In the genomic region with DNA sequence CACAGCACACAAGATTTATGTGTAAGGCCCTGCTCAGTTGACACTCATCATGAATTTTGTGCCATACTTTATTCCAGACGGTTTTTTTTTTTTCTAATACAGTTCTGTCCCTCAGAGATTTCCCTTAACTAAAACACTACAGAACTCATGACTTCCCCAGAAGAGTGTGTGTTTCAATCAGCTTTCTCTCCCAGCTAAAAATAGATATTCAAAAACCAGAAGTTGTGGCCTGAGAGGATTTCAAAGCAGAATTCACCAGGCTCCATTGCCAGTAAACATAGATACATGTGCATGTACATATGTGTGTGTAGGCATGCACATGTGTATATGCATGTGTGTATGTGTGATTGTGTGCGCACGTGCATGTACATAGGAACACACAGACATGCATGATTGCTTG, we compare ENCODE assay signal across 23 mouse cellular contexts.
"Had no signal": no experiment of that assay in that cellular context is flagged by ENCODE, and none has a peak within 500 bp of the region (broad histone marks: within the 10 kb centered on the region; RNA-seq: fewer than 3 reads in every experiment).

No protein-coding gene starts in this region.

- H3K4me2 ChIP-seq: heart, embryonic 12.5 days; hindbrain, embryonic 13.5 days; hindbrain, embryonic 15.5 days; limb, embryonic 13.5 days; limb, embryonic 15.5 days; liver, embryonic 13.5 days had no signal

- H3K4me3 ChIP-seq: gastrocnemius, adult 2 months; heart, embryonic 10.5 days; heart, embryonic 12.5 days; hindbrain, embryonic 13.5 days; hindbrain, embryonic 15.5 days; limb, embryonic 13.5 days; limb, embryonic 15.5 days; liver, embryonic 13.5 days had no signal

- DNase-seq: gastrocnemius, adult 2 months; gastrocnemius, postnatal 10 days; gastrocnemius, postnatal 36 days; heart, adult 18-20 months; heart, postnatal 10 days; heart, postnatal 4 days; kidney, adult 11 months; kidney, adult 2 months; kidney, postnatal 14 days; kidney, postnatal 36 days; layer of hippocampus, adult 9-11 months; layer of hippocampus, postnatal 36 days; left cerebral cortex, postnatal 4 days; liver, embryonic 13.5 days had no signal

- H3K36me3 ChIP-seq: heart, embryonic 10.5 days; heart, embryonic 12.5 days; hindbrain, embryonic 13.5 days; hindbrain, embryonic 15.5 days; limb, embryonic 13.5 days; limb, embryonic 15.5 days; liver, embryonic 13.5 days had no signal

- H3K4me1 ChIP-seq: hindbrain, embryonic 13.5 days; hindbrain, embryonic 15.5 days; limb, embryonic 13.5 days; liver, embryonic 13.5 days had no signal

- H3K9ac ChIP-seq: heart, embryonic 12.5 days; hindbrain, embryonic 13.5 days; hindbrain, embryonic 15.5 days; limb, embryonic 13.5 days; limb, embryonic 15.5 days; liver, embryonic 13.5 days had no signal

- H3K9me3 ChIP-seq: heart, embryonic 10.5 days; heart, embryonic 12.5 days; hindbrain, embryonic 13.5 days; hindbrain, embryonic 15.5 days; limb, embryonic 15.5 days; liver, embryonic 13.5 days had no signal

- H3K27me3 ChIP-seq: hindbrain, embryonic 13.5 days; hindbrain, embryonic 15.5 days; liver, embryonic 13.5 days had no signal

- ATAC-seq: hindbrain, postnatal 0 days; intestine, embryonic 16.5 days had no signal

- H3K27ac ChIP-seq: gastrocnemius, adult 2 months; heart, embryonic 10.5 days; hindbrain, embryonic 13.5 days; hindbrain, embryonic 15.5 days; hindbrain, postnatal 0 days; kidney, postnatal 0 days; limb, embryonic 13.5 days; limb, embryonic 15.5 days; liver, embryonic 13.5 days had no signal
